ENCODE assay signal across 19 mouse cellular contexts in genomic region chr3:118465611-118466010, GRCm38 (mm10).
"Had no signal": no experiment of that assay in that cellular context is flagged by ENCODE, and none has a peak within 500 bp of the region (broad histone marks: within the 10 kb centered on the region; RNA-seq: fewer than 3 reads in every experiment).

No protein-coding gene starts in this region.

- ATAC-seq: midbrain, embryonic 16.5 days had no signal

- H3K4me3 ChIP-seq: midbrain, embryonic 10.5 days; midbrain, embryonic 12.5 days; myocyte; neural tube, embryonic 13.5 days; neural tube, embryonic 15.5 days had no signal

- H3K4me2 ChIP-seq: lung, embryonic 14.5 days; midbrain, embryonic 12.5 days; neural tube, embryonic 13.5 days; neural tube, embryonic 15.5 days had no signal

- H3K9ac ChIP-seq: lung, embryonic 14.5 days; midbrain, embryonic 12.5 days; neural tube, embryonic 13.5 days; neural tube, embryonic 15.5 days had no signal

- DNase-seq: lung, adult 18-20 months; lung, embryonic 14.5 days; lung, postnatal 10 days; lung, postnatal 4 days; midbrain, embryonic 14.5 days; retina, postnatal 1 day; right cerebral cortex, adult 18-20 months; right cerebral cortex, postnatal 25 days; right cerebral cortex, postnatal 4 days; spleen, adult 18-20 months; thymus, adult 18-20 months; thymus, postnatal 14 days; thymus, postnatal 36 days had no signal

- H3K27ac ChIP-seq: midbrain, embryonic 10.5 days; midbrain, embryonic 12.5 days; neural tube, embryonic 13.5 days; neural tube, embryonic 15.5 days had no signal

- H3K36me3 ChIP-seq: midbrain, embryonic 10.5 days; midbrain, embryonic 12.5 days; neural tube, embryonic 13.5 days; neural tube, embryonic 15.5 days had no signal

- H3K27me3 ChIP-seq: midbrain, embryonic 12.5 days; neural tube, embryonic 13.5 days; neural tube, embryonic 15.5 days had no signal

- H3K9me3 ChIP-seq: midbrain, embryonic 10.5 days; midbrain, embryonic 12.5 days; neural tube, embryonic 13.5 days; neural tube, embryonic 15.5 days had no signal

- H3K4me1 ChIP-seq: midbrain, embryonic 12.5 days; neural tube, embryonic 15.5 days had no signal
